In genomic region chr17:47468063-47468462, GRCm38 (mm10) we compare ENCODE assay signal across 9 mouse cellular contexts. TPM values are rescaled to one million over a fixed set of nuclear protein-coding genes. Genes with fewer than 3 reads are reported as not detected.
DNase-seq lines count a peak whose midpoint lies in the region; ATAC-seq and TF ChIP-seq lines count a peak whose summit lies in the region.
"Had no signal": no experiment of that assay in that cellular context is flagged by ENCODE, and none has a peak within 500 bp of the region (broad histone marks: within the 10 kb centered on the region; RNA-seq: fewer than 3 reads in every experiment).

No protein-coding gene starts in this region.

- peaks cover 12% of the 10 kb centered on the region; the same call in 1 of the 2 replicates for H3K27me3 ChIP-seq in kidney, embryonic 16.5 days (ENCODE audit: insufficient read depth, low read length)
- peaks cover 20% of the 10 kb centered on the region for H3K27me3 ChIP-seq in embryonic facial prominence, embryonic 15.5 days
- no peaks in the 10 kb centered on the region for H3K27me3 ChIP-seq in intestine, postnatal 0 days (replicated peaks; ENCODE audit: control insufficient read depth, insufficient read depth, low read length)
- H3K27me3 ChIP-seq in neural tube, embryonic 12.5 days (replicated peaks), result peaks cover 46% of the 10 kb centered on the region

- no peak for DNase-seq in kidney, postnatal 36 days
- DNase-seq in urinary bladder, postnatal 14 days (ENCODE audit: low spot score), result no peak
- no peak for DNase-seq in testis, postnatal 14 days (ENCODE audit: low spot score)
- DNase-seq in ovary, postnatal 10 days (ENCODE audit: low spot score), result no peak

- no peak for TF ChIP-seq CTCF in intestine, postnatal 0 days (IDR thresholded peaks at IDR 0.05; ENCODE audit: low read depth)

- H3K36me3 ChIP-seq in kidney, embryonic 16.5 days (ENCODE audit: insufficient read depth, low read length), result no peaks in the 10 kb centered on the region
- no peaks in the 10 kb centered on the region for H3K36me3 ChIP-seq in embryonic facial prominence, embryonic 15.5 days
- H3K36me3 ChIP-seq in intestine, postnatal 0 days (ENCODE audit: control insufficient read depth, insufficient read depth), result peaks cover 34% of the 10 kb centered on the region; the same call in 1 of the 2 replicates
- no peaks in the 10 kb centered on the region for H3K36me3 ChIP-seq in neural tube, embryonic 12.5 days

- 20% methylated on average over 14 of the region's 14 CpGs for WGBS in kidney, embryonic 16.5 days
- 30% methylated on average over 14 of the region's 14 CpGs for WGBS in embryonic facial prominence, embryonic 15.5 days
- WGBS in intestine, postnatal 0 days, result 46% methylated on average over 14 of the region's 14 CpGs
- 11% methylated on average over 14 of the region's 14 CpGs for WGBS in neural tube, embryonic 12.5 days

- H3K9ac ChIP-seq in kidney, embryonic 16.5 days (replicated peaks; ENCODE audit: low read length), result peak overlapping the region; percentile 42; the same call in 1 of the 2 replicates
- no peak overlapping the region for H3K9ac ChIP-seq in embryonic facial prominence, embryonic 15.5 days
- no peak overlapping the region for H3K9ac ChIP-seq in intestine, postnatal 0 days (ENCODE audit: low read depth, low read length)
- H3K9ac ChIP-seq in neural tube, embryonic 12.5 days, result peak overlapping the region; percentile 36; the same call in 1 of the 2 replicates

- H3K4me3 ChIP-seq in kidney, embryonic 16.5 days (ENCODE audit: low read length), result peak overlapping the region; percentile 31
- peak overlapping the region; percentile 25 for H3K4me3 ChIP-seq in embryonic facial prominence, embryonic 15.5 days (replicated peaks)
- no peak overlapping the region for H3K4me3 ChIP-seq in intestine, postnatal 0 days (ENCODE audit: low read depth, low read length)
- peak overlapping the region; percentile 17; the same call in 1 of the 2 replicates for H3K4me3 ChIP-seq in neural tube, embryonic 12.5 days
- H3K4me3 ChIP-seq: left cerebral cortex, adult 2 months had no signal

- no peaks in the 10 kb centered on the region for H3K9me3 ChIP-seq in kidney, embryonic 16.5 days (ENCODE audit: low read length)
- H3K9me3 ChIP-seq in embryonic facial prominence, embryonic 15.5 days (replicated peaks), result no peaks in the 10 kb centered on the region
- H3K9me3 ChIP-seq in intestine, postnatal 0 days (ENCODE audit: control insufficient read depth), result no peaks in the 10 kb centered on the region
- H3K9me3 ChIP-seq in neural tube, embryonic 12.5 days, result no peaks in the 10 kb centered on the region

- peak overlapping the region; percentile 48 for H3K4me2 ChIP-seq in kidney, embryonic 16.5 days (replicated peaks; ENCODE audit: low read depth, low read length)
- peak overlapping the region; percentile 30; the same call in 1 of the 2 replicates for H3K4me2 ChIP-seq in embryonic facial prominence, embryonic 15.5 days (replicated peaks)
- peak overlapping the region; percentile 37; the same call in 1 of the 2 replicates for H3K4me2 ChIP-seq in intestine, postnatal 0 days (replicated peaks; ENCODE audit: low read depth)
- peak overlapping the region; percentile 46 for H3K4me2 ChIP-seq in neural tube, embryonic 12.5 days (replicated peaks)

- H3K4me1 ChIP-seq in kidney, embryonic 16.5 days (ENCODE audit: insufficient read depth, low read length), result peaks cover 48% of the 10 kb centered on the region
- H3K4me1 ChIP-seq in embryonic facial prominence, embryonic 15.5 days, result peaks cover 46% of the 10 kb centered on the region
- H3K4me1 ChIP-seq in intestine, postnatal 0 days (replicated peaks; ENCODE audit: control insufficient read depth, insufficient read depth, low read length), result peaks cover 5% of the 10 kb centered on the region; the same call in 1 of the 2 replicates
- no peaks in the 10 kb centered on the region; the same call in 1 of the 2 replicates for H3K4me1 ChIP-seq in neural tube, embryonic 12.5 days

- ATAC-seq in kidney, embryonic 16.5 days (ENCODE audit: low FRiP score, low TSS enrichment), result no peak
- ATAC-seq in embryonic facial prominence, embryonic 15.5 days (ENCODE audit: insufficient number of reproducible peaks, low FRiP score, low TSS enrichment, low read depth), result no peak
- no peak for ATAC-seq in intestine, postnatal 0 days
- ATAC-seq in neural tube, embryonic 12.5 days (ENCODE audit: low FRiP score, low read depth), result no peak

- no peak overlapping the region for H3K27ac ChIP-seq in kidney, embryonic 16.5 days (ENCODE audit: low read length)
- no peak overlapping the region for H3K27ac ChIP-seq in embryonic facial prominence, embryonic 15.5 days (replicated peaks)
- no peak overlapping the region for H3K27ac ChIP-seq in intestine, postnatal 0 days (ENCODE audit: low read depth, low read length)
- no peak overlapping the region for H3K27ac ChIP-seq in neural tube, embryonic 12.5 days
- H3K27ac ChIP-seq: left cerebral cortex, adult 2 months had no signal

RNA-seq across cellular contexts. Expression of gene 1700001C19Rik, which starts 30.9 kb away (rescaled TPM):
- 0.28 TPM in 1 of 2 replicates, not detected in the other for polyA plus RNA-seq in kidney, embryonic 16.5 days (2015; fragmentation: Nextera tagmentation; extraction: Ambion mirVana)
- 0.31 and 0.37 TPM in 2 replicates for polyA plus RNA-seq in embryonic facial prominence, embryonic 15.5 days (2015; fragmentation: Nextera tagmentation; extraction: Ambion mirVana)
- 0.35 and 0.77 TPM in 2 replicates for polyA plus RNA-seq in intestine, postnatal 0 days (2015; fragmentation: Nextera tagmentation; extraction: Ambion mirVana)
- 0.37 and 0.68 TPM in 2 replicates for polyA plus RNA-seq in neural tube, embryonic 12.5 days (2016; fragmentation: Nextera tagmentation; extraction: Ambion mirVana)

RNA-seq across cellular contexts. Expression of gene AI661453, which starts 31.6 kb away (rescaled TPM):
- 1.5 and 2.5 TPM in 2 replicates for polyA plus RNA-seq in kidney, embryonic 16.5 days (2015; fragmentation: Nextera tagmentation; extraction: Ambion mirVana)
- polyA plus RNA-seq in embryonic facial prominence, embryonic 15.5 days (2015; fragmentation: Nextera tagmentation; extraction: Ambion mirVana), result 5.2 and 6.2 TPM in 2 replicates
- polyA plus RNA-seq in intestine, postnatal 0 days (2015; fragmentation: Nextera tagmentation; extraction: Ambion mirVana), result 6.1 and 7.7 TPM in 2 replicates
- 0.14 and 0.32 TPM in 2 replicates for polyA plus RNA-seq in neural tube, embryonic 12.5 days (2016; fragmentation: Nextera tagmentation; extraction: Ambion mirVana)

RNA-seq across cellular contexts. Expression of gene Taf8, which starts 34.0 kb away (rescaled TPM):
- 35.1 and 35.8 TPM in 2 replicates for polyA plus RNA-seq in kidney, embryonic 16.5 days (2015; fragmentation: Nextera tagmentation; extraction: Ambion mirVana)
- polyA plus RNA-seq in embryonic facial prominence, embryonic 15.5 days (2015; fragmentation: Nextera tagmentation; extraction: Ambion mirVana), result 30.0 and 32.4 TPM in 2 replicates
- 8.3 and 9.2 TPM in 2 replicates for polyA plus RNA-seq in intestine, postnatal 0 days (2015; fragmentation: Nextera tagmentation; extraction: Ambion mirVana)
- 28.7 and 30.3 TPM in 2 replicates for polyA plus RNA-seq in neural tube, embryonic 12.5 days (2016; fragmentation: Nextera tagmentation; extraction: Ambion mirVana)

RNA-seq across cellular contexts. Expression of gene Ccnd3, which starts 36.8 kb away (rescaled TPM):
- 295 and 301 TPM in 2 replicates for polyA plus RNA-seq in kidney, embryonic 16.5 days (2015; fragmentation: Nextera tagmentation; extraction: Ambion mirVana)
- 552 and 575 TPM in 2 replicates for polyA plus RNA-seq in embryonic facial prominence, embryonic 15.5 days (2015; fragmentation: Nextera tagmentation; extraction: Ambion mirVana)
- polyA plus RNA-seq in intestine, postnatal 0 days (2015; fragmentation: Nextera tagmentation; extraction: Ambion mirVana), result 175 and 180 TPM in 2 replicates
- polyA plus RNA-seq in neural tube, embryonic 12.5 days (2016; fragmentation: Nextera tagmentation; extraction: Ambion mirVana), result 146 and 152 TPM in 2 replicates

Comparison
In these comparisons a context has a peak if more than half of its experiments do, and no peak if none do; other contexts are left out.
1. H3K9ac ChIP-seq: peak in kidney, embryonic 16.5 days (single experiment) and neural tube, embryonic 12.5 days (single experiment); none in embryonic facial prominence, embryonic 15.5 days (single experiment) and intestine, postnatal 0 days (single experiment).
2. Peak in every context shown above with its lines, with median percentiles within 50 percentile points of each other: H3K4me2 ChIP-seq.